Mouse (Mus musculus) midbrain, embryonic 16.5 days (tissue): ENCODE data around the gene Lzts3. TPM values are rescaled to one million over a fixed set of nuclear protein-coding genes. Genes with fewer than 3 reads are reported as not detected.

ENCODE experiments used
- ATAC-seq: fragments of 200-750 bp; cut with Nextera tagmentation; 2 replicates; pipeline ENCODE4 v1.8.0; 2017; ENCODE audit warnings: moderate TSS enrichment
- H3K27ac ChIP-seq: fragments of 300-500 bp; sonication (generic); 2 replicates; pipeline ENCODE4 v1.5.1; 2014; ENCODE audit warnings: mild to moderate bottlenecking, low read length, mixed read lengths
- H3K27me3 ChIP-seq: fragments of 300-500 bp; sonication (generic); 2 replicates; pipeline ENCODE4 v1.6.1; 2014; ENCODE audit warnings: low read depth, low read length, mixed read lengths; ENCODE audit not compliant: control insufficient read depth, insufficient read depth
- H3K36me3 ChIP-seq: fragments of 300-500 bp; sonication (generic); 2 replicates; pipeline ENCODE4 v1.6.1; 2014; ENCODE audit warnings: mild to moderate bottlenecking, low read length, moderate library complexity, mixed read lengths; ENCODE audit not compliant: control insufficient read depth, insufficient read depth
- H3K4me1 ChIP-seq: fragments of 300-500 bp; sonication (generic); 2 replicates; pipeline ENCODE4 v1.6.1; 2014; ENCODE audit warnings: mild to moderate bottlenecking, low read length, mixed read lengths; ENCODE audit not compliant: control insufficient read depth, insufficient read depth
- H3K4me2 ChIP-seq: fragments of 300-500 bp; sonication (generic); 2 replicates; pipeline ENCODE4 v1.6.1; 2014; ENCODE audit warnings: mild to moderate bottlenecking, low read length, mixed read lengths
- H3K4me3 ChIP-seq: fragments of 300-500 bp; sonication (generic); 2 replicates; pipeline ENCODE4 v1.5.1; 2014; ENCODE audit warnings: low read depth, mild to moderate bottlenecking, low read length, moderate library complexity, mixed read lengths
- H3K9ac ChIP-seq: fragments of 300-500 bp; sonication (generic); 2 replicates; pipeline ENCODE4 v1.6.1; 2014; ENCODE audit warnings: low read depth, low read length, mixed read lengths
- H3K9me3 ChIP-seq: fragments of 300-500 bp; sonication (generic); replicated peaks from 2 replicates; pipeline ENCODE4 v1.6.1; 2014; ENCODE audit warnings: mild to moderate bottlenecking, low read length, mixed read lengths; ENCODE audit not compliant: control insufficient read depth, poor library complexity, severe bottlenecking
- WGBS: fragments of 180-500 bp; shearing (Covaris S2); extraction: QIAGEN DNeasy Blood & Tissue Kit; methylation state at CpG from one replicate; pipeline ENCODE4 v1.1.7; 2014; 5-methylcytosine and 5-hydroxymethylcytosine counted together
- polyA plus RNA-seq: library from polyadenylated mRNA; unstranded; fragments of >200 nt; fragmentation: Nextera tagmentation; extraction: Ambion mirVana; gene quantifications from 2 replicates; pipeline ENCODE4 v1.2.1, GENCODE M21; 2015

Gene Lzts3
- polyA plus RNA-seq, 1 experiment from 2014 or later: 20.7 TPM

DNA sequence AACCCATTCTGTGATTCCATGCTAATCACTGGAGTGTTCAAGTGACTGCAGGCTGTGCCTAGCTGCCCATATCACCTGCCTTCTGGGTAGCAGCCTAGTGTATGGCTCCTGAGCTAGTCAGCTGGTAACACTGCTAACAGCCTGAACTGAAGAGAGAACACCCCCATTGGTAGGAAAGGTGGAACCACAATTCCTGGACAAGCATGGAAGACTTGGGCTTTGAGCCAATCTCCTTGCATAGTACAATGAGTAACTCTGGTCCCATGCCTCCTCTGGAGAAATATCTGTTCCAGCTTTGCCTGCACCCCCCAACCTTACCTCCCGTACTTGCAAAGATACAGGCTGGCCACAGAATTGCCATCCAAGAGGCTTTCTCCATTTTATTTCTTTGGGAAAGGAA lies 10.2 kb downstream of the Lzts3 start:
- peaks cover 27% of the 10 kb centered on the region for H3K27me3 ChIP-seq
- H3K4me1 ChIP-seq: peaks cover 21% of the 10 kb centered on the region
- 42% methylated on average over 1 of the region's 1 CpGs for WGBS
- no peaks in the 10 kb centered on the region for H3K9me3 ChIP-seq
- H3K4me3 ChIP-seq: no peak overlapping the region
- no peak for ATAC-seq
- H3K27ac ChIP-seq: no peak overlapping the region
- peaks cover 14% of the 10 kb centered on the region for H3K36me3 ChIP-seq
- no peak overlapping the region for H3K4me2 ChIP-seq
- no peak overlapping the region for H3K9ac ChIP-seq

DNA sequence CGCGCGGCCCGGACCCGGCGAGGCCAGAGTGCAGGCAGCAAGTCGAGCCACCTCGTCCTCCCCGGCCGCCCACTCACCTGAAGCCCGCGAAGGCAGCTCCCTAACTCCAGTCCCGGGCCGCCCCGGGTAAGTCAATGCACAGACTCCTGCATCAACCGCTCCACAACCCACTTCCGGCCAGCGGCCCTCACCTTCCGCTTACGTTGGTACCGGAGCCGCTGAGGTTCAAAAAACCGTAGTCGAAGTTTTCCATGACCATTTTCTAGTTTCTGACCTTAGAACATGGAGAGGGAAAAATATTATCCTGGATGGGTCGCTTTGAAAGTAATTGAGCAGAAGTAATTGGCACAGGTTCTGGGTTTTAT lies 12.8 kb downstream of the Lzts3 start, which contains the start of the genes Fastkd5 and Ubox5:
Gene Fastkd5 (minus strand): TSS at position 189 of the 365 bp plus-strand sequence.
Gene Ubox5 (minus strand): TSS at position 200 of the 365 bp plus-strand sequence.
- H3K9ac ChIP-seq: peak within 1 kb of the TSS; percentile 83
- under 1% methylated on average over 25 of the region's 25 CpGs for WGBS
- H3K4me1 ChIP-seq: peaks cover 17% of the 10 kb centered on the region
- peak within 1 kb of the TSS; percentile 58; the same call in 1 of the 2 replicates for H3K27ac ChIP-seq
- H3K4me2 ChIP-seq: peak within 1 kb of the TSS; percentile 95
- H3K4me3 ChIP-seq: peak within 1 kb of the TSS; percentile 71
- H3K27me3 ChIP-seq: peaks cover 2% of the 10 kb centered on the region
- peaks cover 3% of the 10 kb centered on the region for H3K36me3 ChIP-seq
- H3K9me3 ChIP-seq: no peaks in the 10 kb centered on the region
- ATAC-seq: peak; percentile 90

DNA sequence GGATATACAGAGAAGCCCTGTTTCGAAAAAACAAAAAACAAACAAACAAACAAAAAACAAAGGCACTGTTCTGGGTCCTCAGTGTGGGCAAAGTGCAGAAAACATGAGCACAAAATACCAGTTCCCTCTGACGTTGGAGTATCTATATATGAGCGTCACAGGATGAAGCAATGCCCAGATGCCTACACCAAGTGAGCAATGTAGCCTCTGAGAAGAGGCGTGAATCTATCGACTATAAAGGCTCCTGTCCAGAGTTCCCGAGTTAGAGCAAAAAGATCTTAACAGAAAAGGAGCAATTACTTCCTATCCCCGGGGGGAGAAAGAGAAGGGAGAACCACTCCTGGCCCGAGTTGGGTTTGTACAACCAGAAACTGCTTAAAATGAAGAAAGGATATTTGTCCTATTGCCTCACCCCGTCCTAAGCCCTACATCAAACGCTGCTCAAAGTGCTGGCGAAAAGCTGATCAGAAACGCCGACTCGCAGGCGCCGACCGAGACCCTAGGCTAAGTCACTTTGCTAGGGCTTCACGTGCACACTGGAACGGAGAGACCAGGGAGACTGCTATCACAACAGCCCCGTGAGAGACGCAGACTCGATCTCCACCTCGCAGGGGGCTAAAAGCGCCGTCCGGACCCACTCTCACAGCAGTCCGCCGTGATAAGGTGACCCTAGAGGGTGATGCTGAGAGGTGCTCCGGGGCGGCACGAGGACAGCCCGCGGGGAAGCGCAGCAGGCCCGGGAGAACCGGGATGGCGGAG lies 13.3 kb downstream of the Lzts3 start:
- peak; percentile 63 for ATAC-seq
- Histone ChIP-seq H3K27me3 (no peaks in the 10 kb centered on the region; the same call in none of the 2 replicates), H3K27ac (peak overlapping the region; percentile 58; the same call in 1 of the 2 replicates), H3K9me3 (no peaks in the 10 kb centered on the region), H3K4me1 (peaks cover 12% of the 10 kb centered on the region), H3K4me2 (peak overlapping the region; percentile 95), H3K9ac (peak overlapping the region; percentile 83), H3K4me3 (peak overlapping the region; percentile 71), H3K36me3 (peaks cover 3% of the 10 kb centered on the region; the same call in 1 of the 2 replicates)
- 3% methylated on average over 37 of the region's 37 CpGs for WGBS

DNA sequence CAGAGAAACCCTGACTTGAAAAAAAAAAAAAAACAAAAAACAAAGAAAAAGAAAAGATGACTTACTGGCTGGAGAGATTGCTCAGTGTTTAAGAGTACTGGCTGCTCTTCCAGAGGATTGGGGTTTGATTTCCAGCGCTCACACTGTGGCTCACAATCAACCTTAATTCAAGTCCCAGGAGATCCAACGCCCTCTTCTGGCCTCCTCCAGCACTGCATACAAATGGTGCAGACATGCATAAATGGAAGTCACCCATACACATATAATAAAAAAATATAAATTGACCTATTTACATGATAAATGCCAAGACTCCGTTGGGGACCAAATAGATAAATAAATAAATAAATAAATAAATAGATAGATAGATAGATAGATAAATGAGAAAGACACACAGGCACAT lies 14.2 kb downstream of the Lzts3 start:
- Histone ChIP-seq H3K9me3 (no peaks in the 10 kb centered on the region), H3K36me3 (peaks cover 5% of the 10 kb centered on the region; the same call in 1 of the 2 replicates), H3K4me3 (no peak overlapping the region), H3K9ac (no peak overlapping the region), H3K4me2 (peak overlapping the region; percentile 95; the same call in 1 of the 2 replicates), H3K27ac (no peak overlapping the region), H3K27me3 (no peaks in the 10 kb centered on the region), H3K4me1 (peaks cover 12% of the 10 kb centered on the region)
- 64% methylated on average over 3 of the region's 3 CpGs for WGBS
- no peak for ATAC-seq

DNA sequence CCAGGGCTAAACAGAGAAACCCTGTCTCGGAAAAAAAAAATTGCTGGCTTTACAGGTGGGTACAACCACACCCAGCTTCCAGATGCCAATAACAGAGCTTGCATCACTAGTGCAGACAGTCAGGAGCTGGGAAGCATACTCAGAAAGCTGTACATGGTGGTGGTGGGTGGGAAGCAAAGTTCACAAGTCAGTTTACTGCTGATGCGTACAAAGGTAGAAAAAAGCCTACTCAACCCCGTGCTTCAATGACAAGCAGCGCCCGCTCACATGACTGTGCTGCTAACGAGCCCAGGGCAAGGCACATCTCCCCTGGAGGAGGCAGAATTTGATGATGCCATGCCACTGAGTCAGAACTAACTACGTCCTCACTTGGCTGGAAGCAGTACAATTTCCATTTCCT lies 23.6 kb downstream of the Lzts3 start:
- Histone ChIP-seq H3K9ac (no peak overlapping the region), H3K9me3 (no peaks in the 10 kb centered on the region), H3K4me1 (no peaks in the 10 kb centered on the region), H3K4me3 (no peak overlapping the region), H3K36me3 (peaks cover 26% of the 10 kb centered on the region), H3K27me3 (no peaks in the 10 kb centered on the region), H3K4me2 (no peak overlapping the region), H3K27ac (no peak overlapping the region)
- WGBS: 94% methylated on average over 7 of the region's 7 CpGs
- no peak for ATAC-seq

DNA sequence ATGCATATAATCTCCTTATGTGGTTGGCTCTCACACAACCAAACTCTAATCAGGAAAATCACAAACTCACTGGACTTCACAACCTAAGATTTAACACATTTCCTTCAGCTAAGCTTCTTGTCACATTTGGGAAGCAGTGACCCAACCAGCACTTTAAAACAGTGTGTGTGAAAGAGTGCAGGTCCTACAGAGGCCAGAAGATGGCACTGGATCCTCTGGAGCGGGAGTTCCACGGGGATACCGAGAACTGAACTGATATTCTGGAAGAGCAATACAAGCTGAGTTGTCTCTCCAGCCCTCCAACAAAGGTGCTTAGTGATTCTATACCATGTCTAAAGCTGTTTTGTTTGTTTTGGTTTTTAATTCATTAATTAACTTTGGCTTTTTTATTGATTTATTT lies 29.5 kb downstream of the Lzts3 start:
- no peak overlapping the region for H3K9ac ChIP-seq
- no peak overlapping the region for H3K4me2 ChIP-seq
- H3K27ac ChIP-seq: no peak overlapping the region
- ATAC-seq: no peak
- peaks cover 15% of the 10 kb centered on the region for H3K36me3 ChIP-seq
- H3K27me3 ChIP-seq: no peaks in the 10 kb centered on the region
- no peaks in the 10 kb centered on the region for H3K4me1 ChIP-seq
- no peak overlapping the region for H3K4me3 ChIP-seq
- 57% methylated on average over 3 of the region's 3 CpGs for WGBS
- no peaks in the 10 kb centered on the region for H3K9me3 ChIP-seq

DNA sequence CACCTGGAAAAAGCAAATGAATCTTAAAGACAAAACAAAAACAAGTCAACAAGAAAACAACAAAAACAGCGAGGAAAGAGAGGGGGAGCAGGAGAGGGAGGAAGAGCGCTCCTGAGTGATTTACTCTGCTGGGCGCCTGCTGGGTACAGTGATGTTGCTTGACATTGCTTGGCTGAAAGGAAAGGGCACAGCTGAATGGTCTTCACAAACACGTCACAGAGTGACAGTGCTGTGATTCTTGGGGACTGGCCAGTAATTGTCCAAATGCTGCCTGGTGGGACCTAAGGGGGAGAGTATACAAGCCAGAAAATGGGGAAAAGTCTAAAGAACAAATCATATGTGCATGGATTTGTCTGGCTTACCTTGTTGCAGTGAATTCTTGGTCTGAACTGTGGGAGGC lies 40.4 kb downstream of the Lzts3 start:
- ATAC-seq: no peak
- peaks cover 17% of the 10 kb centered on the region for H3K36me3 ChIP-seq

DNA sequence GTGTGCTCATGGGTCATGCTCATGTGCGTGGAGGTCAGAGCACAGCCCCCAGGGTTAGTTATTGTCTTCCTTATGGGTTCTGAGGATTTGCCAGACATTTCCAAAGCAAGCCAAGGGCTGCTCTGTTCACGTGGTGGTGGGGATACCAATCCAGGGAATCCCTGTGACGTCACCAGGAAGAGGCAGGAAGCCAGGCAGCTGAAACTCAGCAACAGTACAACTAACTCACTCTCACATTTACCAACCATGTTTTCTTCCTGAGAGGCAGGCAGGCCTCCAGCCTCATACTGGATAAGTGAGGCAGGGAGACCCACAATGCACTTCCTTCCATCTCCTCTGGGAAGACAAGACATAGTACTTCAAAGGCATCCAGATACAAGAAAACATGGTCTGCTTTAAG lies 44.2 kb downstream of the Lzts3 start:
- no peak for ATAC-seq
- Histone ChIP-seq H3K4me2 (no peak overlapping the region), H3K36me3 (peaks cover 27% of the 10 kb centered on the region), H3K4me3 (no peak overlapping the region), H3K4me1 (no peaks in the 10 kb centered on the region), H3K27me3 (no peaks in the 10 kb centered on the region), H3K9ac (no peak overlapping the region), H3K9me3 (no peaks in the 10 kb centered on the region), H3K27ac (no peak overlapping the region)
- 73% methylated on average over 3 of the region's 3 CpGs for WGBS

More for the DNA sequence above, 40.4 kb downstream of the Lzts3 start:
- 83% methylated on average over 4 of the region's 4 CpGs for WGBS
- Histone ChIP-seq H3K4me2 (no peak overlapping the region), H3K9me3 (no peaks in the 10 kb centered on the region), H3K4me1 (no peaks in the 10 kb centered on the region), H3K9ac (no peak overlapping the region), H3K4me3 (no peak overlapping the region), H3K27ac (no peak overlapping the region), H3K27me3 (no peaks in the 10 kb centered on the region)

DNA sequence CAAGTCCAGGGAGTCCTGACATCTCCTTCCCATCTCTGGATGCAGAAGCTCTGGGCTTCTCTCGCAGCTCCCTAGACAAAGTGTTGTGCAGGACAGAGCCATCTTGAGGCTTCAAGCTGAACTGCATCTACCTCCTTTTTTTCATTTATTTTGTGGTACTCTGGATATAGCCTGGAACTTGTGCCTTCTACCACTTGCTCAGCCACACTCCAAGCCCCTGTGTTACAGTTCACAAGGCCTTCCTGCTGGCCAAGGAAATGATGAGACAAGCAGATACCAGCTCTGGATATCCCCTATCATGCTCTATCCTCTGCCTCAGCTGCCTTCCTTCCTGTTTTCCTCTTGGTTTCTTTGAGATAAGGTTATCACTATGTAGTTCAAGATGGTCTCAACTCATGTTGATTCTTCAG lies 45.0 kb downstream of the Lzts3 start:
- Histone ChIP-seq H3K27me3 (no peaks in the 10 kb centered on the region), H3K4me2 (no peak overlapping the region), H3K9ac (no peak overlapping the region), H3K4me3 (no peak overlapping the region), H3K27ac (no peak overlapping the region), H3K4me1 (no peaks in the 10 kb centered on the region), H3K36me3 (peaks cover 24% of the 10 kb centered on the region), H3K9me3 (no peaks in the 10 kb centered on the region)
- 12% methylated on average over 1 of the region's 1 CpGs for WGBS
- ATAC-seq: no peak
